Mouse (Mus musculus): ENCODE data around the gene Mgat5b.

DNA sequence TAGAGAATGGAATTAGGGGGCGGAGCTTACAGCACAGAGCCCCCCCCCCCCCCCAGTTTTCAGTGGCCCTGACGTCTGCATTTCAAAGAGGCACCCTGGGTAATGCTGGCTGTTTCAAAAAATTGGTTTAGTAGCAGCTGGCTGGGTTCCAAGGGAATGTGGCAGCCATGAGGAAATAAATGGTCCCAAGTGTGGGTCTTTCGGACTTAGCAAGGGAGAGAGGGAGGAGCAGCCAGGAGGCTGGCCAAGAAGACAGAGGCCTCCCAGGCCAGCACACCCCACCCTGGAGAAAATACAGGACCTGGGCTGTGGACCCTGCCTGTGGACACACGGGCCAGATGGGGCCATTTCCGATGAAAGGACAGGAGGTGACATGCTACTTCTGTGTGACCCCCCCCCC is 61.6 kb downstream of the Mgat5b start:
- TF ChIP-seq CTCF (IDR thresholded peaks at IDR 0.05; ENCODE audit: extremely low read depth, insufficient read depth, insufficient read length, insufficient replicate concordance) (no peak), POLR2A (IDR thresholded peaks at IDR 0.05; ENCODE audit: low read depth, low read length) (no peak)
